8 mouse cellular contexts compared by ENCODE assay signal in genomic region chr15:96283920-96284431, GRCm38 (mm10). TPM values are rescaled to one million over a fixed set of nuclear protein-coding genes. Genes with fewer than 3 reads are reported as not detected.
DNase-seq lines count a peak whose midpoint lies in the region; ATAC-seq and TF ChIP-seq lines count a peak whose summit lies in the region.

No protein-coding gene starts in this region.

- H3K27ac ChIP-seq in intestine, embryonic 16.5 days (ENCODE audit: low read length) = peak overlapping the region; percentile 34
- H3K27ac ChIP-seq in limb, embryonic 15.5 days = peak overlapping the region; percentile 100
- peak overlapping the region; percentile 100 for H3K27ac ChIP-seq in midbrain, embryonic 16.5 days (ENCODE audit: low read length)
- H3K27ac ChIP-seq in thymus, adult 2 months (ENCODE audit: control insufficient read depth, insufficient read depth, low read length) = peak overlapping the region; percentile 93

- peak overlapping the region; percentile 100 for H3K9ac ChIP-seq in intestine, embryonic 16.5 days (ENCODE audit: low read depth, low read length)
- H3K9ac ChIP-seq in limb, embryonic 15.5 days = peak overlapping the region; percentile 33; the same call in 1 of the 2 replicates
- H3K9ac ChIP-seq in midbrain, embryonic 16.5 days (ENCODE audit: low read depth, low read length) = peak overlapping the region; percentile 99

- no peaks in the 10 kb centered on the region for H3K27me3 ChIP-seq in intestine, embryonic 16.5 days (replicated peaks; ENCODE audit: control insufficient read depth, insufficient read depth, low read length)
- H3K27me3 ChIP-seq in limb, embryonic 15.5 days = no peaks in the 10 kb centered on the region
- no peaks in the 10 kb centered on the region for H3K27me3 ChIP-seq in midbrain, embryonic 16.5 days (ENCODE audit: control insufficient read depth, insufficient read depth, low read depth, low read length)
- H3K27me3 ChIP-seq in thymus, adult 2 months (ENCODE audit: control insufficient read depth, insufficient read depth, low read length) = no peaks in the 10 kb centered on the region

- peak overlapping the region; percentile 75 for H3K4me2 ChIP-seq in intestine, embryonic 16.5 days (ENCODE audit: low read depth, low read length)
- peak overlapping the region; percentile 71 for H3K4me2 ChIP-seq in limb, embryonic 15.5 days
- H3K4me2 ChIP-seq in midbrain, embryonic 16.5 days (ENCODE audit: low read length) = peak overlapping the region; percentile 86

- H3K36me3 ChIP-seq in intestine, embryonic 16.5 days (ENCODE audit: control insufficient read depth, insufficient read depth, low read length) = peaks cover 12% of the 10 kb centered on the region; the same call in 1 of the 2 replicates
- peaks cover 23% of the 10 kb centered on the region for H3K36me3 ChIP-seq in limb, embryonic 15.5 days
- 0 out of 2 replicates have a peak, but pooled peaks cover under 1% of the 10 kb centered on the region for H3K36me3 ChIP-seq in midbrain, embryonic 16.5 days (ENCODE audit: control insufficient read depth, insufficient read depth, low read length)
- no peaks in the 10 kb centered on the region for H3K36me3 ChIP-seq in thymus, adult 2 months (ENCODE audit: control insufficient read depth, insufficient read depth, low read length)

- H3K4me1 ChIP-seq in intestine, embryonic 16.5 days (ENCODE audit: control insufficient read depth, insufficient read depth, low read length) = peaks cover 22% of the 10 kb centered on the region
- peaks cover 19% of the 10 kb centered on the region for H3K4me1 ChIP-seq in limb, embryonic 15.5 days
- peaks cover 27% of the 10 kb centered on the region for H3K4me1 ChIP-seq in midbrain, embryonic 16.5 days (ENCODE audit: control insufficient read depth, insufficient read depth, low read length)
- peaks cover 11% of the 10 kb centered on the region for H3K4me1 ChIP-seq in thymus, adult 2 months (replicated peaks; ENCODE audit: control insufficient read depth, insufficient read depth, low read length)

- 5% methylated on average over 11 of the region's 11 CpGs for WGBS in intestine, embryonic 16.5 days
- WGBS in limb, embryonic 15.5 days = 5% methylated on average over 11 of the region's 11 CpGs
- WGBS in midbrain, embryonic 16.5 days = under 1% methylated on average over 11 of the region's 11 CpGs
- 2% methylated on average over 11 of the region's 11 CpGs for WGBS in thymus, adult 2 months

- no peak for TF ChIP-seq CTCF in thymus, adult 2 months (IDR thresholded peaks at IDR 0.05; ENCODE audit: borderline replicate concordance, control insufficient read depth, extremely low read depth, insufficient read depth, low read length, poor library complexity)

- DNase-seq in right cerebral cortex, adult 18-20 months = peak; percentile 27
- no peak for DNase-seq in right cerebral cortex, postnatal 14 days
- DNase-seq in cerebellum, postnatal 14 days = peak; percentile 72
- peak; percentile 22 for DNase-seq in gastrocnemius, postnatal 14 days
- DNase-seq in thymus, adult 2 months = peak; percentile 54

- peak overlapping the region; percentile 93 for H3K4me3 ChIP-seq in intestine, embryonic 16.5 days (ENCODE audit: low read length)
- H3K4me3 ChIP-seq in limb, embryonic 15.5 days = peak overlapping the region; percentile 80
- peak overlapping the region; percentile 92 for H3K4me3 ChIP-seq in midbrain, embryonic 16.5 days (ENCODE audit: low read depth, low read length)
- peak overlapping the region; percentile 41 for H3K4me3 ChIP-seq in thymus, adult 2 months (ENCODE audit: control insufficient read depth, insufficient read depth, low read length)

- no peaks in the 10 kb centered on the region for H3K9me3 ChIP-seq in intestine, embryonic 16.5 days (ENCODE audit: control insufficient read depth, low read length)
- H3K9me3 ChIP-seq in limb, embryonic 15.5 days = no peaks in the 10 kb centered on the region
- H3K9me3 ChIP-seq in midbrain, embryonic 16.5 days (replicated peaks; ENCODE audit: control insufficient read depth, low read length, poor library complexity, severe bottlenecking) = no peaks in the 10 kb centered on the region

- intact Hi-C loops in gastrocnemius, postnatal 14 days (cut with DNase I; ENCODE audit: low total_unique reads) = no loop called here

- no peak for ATAC-seq in intestine, embryonic 16.5 days
- ATAC-seq in limb, embryonic 15.5 days (ENCODE audit: insufficient number of reproducible peaks, low FRiP score, low TSS enrichment, low read depth) = no peak
- ATAC-seq in midbrain, embryonic 16.5 days = no peak

- TF ChIP-seq POLR2A in thymus, adult 2 months (IDR thresholded peaks at IDR 0.05; ENCODE audit: control insufficient read depth, extremely low read depth, insufficient read depth, low read length, poor library complexity) = no peak

RNA-seq across cellular contexts. Expression of gene Arid2, which starts 3.3 kb away (rescaled TPM):
- 10 to 100 TPM; 19.0 to 20.3 TPM for total RNA-seq in gastrocnemius, postnatal 14 days (2021)
- 12.4 and 12.6 TPM in 2 replicates for polyA plus RNA-seq in intestine, embryonic 16.5 days (2015; fragmentation: Nextera tagmentation; extraction: Ambion mirVana)
- 18.3 and 21.5 TPM in 2 replicates for polyA plus RNA-seq in limb, embryonic 15.5 days (2015; fragmentation: Nextera tagmentation; extraction: Ambion mirVana)
- polyA plus RNA-seq in midbrain, embryonic 16.5 days (2015; fragmentation: Nextera tagmentation; extraction: Ambion mirVana) = 17.8 and 21.2 TPM in 2 replicates
- polyA plus RNA-seq in thymus, adult 2 months (2012; rRNA removed) = 70.8 and 85.7 TPM in 2 replicates

Comparison
In these comparisons a context has a peak if more than half of its experiments do, and no peak if none do; other contexts are left out.
1. H3K27ac ChIP-seq: peak in every context shown above with its lines; median percentile 100 in limb, embryonic 15.5 days; 100 in midbrain, embryonic 16.5 days; 93 in thymus, adult 2 months; 34 in intestine, embryonic 16.5 days.
2. H3K4me3 ChIP-seq: peak in every context shown above with its lines; median percentile 93 in intestine, embryonic 16.5 days; 92 in midbrain, embryonic 16.5 days; 80 in limb, embryonic 15.5 days; 41 in thymus, adult 2 months.
3. H3K9ac ChIP-seq: peak in every context shown above with its lines; median percentile 100 in intestine, embryonic 16.5 days; 99 in midbrain, embryonic 16.5 days; 33 in limb, embryonic 15.5 days.